ENCODE assay signal across 8 mouse cellular contexts in genomic region chr17:47598580-47599304, GRCm38 (mm10). TPM values are rescaled to one million over a fixed set of nuclear protein-coding genes. Genes with fewer than 3 reads are reported as not detected.
DNase-seq lines count a peak whose midpoint lies in the region; ATAC-seq and TF ChIP-seq lines count a peak whose summit lies in the region.
"Not testable (repeated sequence)": the region's sequence is repeated elsewhere in the genome, so short reads cannot be mapped to it uniquely, and the experiment has no call there.

No protein-coding gene starts in this region.

- ATAC-seq in G1E (ENCODE audit: extremely low read depth, insufficient number of reproducible peaks, low FRiP score, poor library complexity, severe bottlenecking); heart, embryonic 12.5 days (ENCODE audit: insufficient number of reproducible peaks, low FRiP score); hindbrain, postnatal 0 days; limb, embryonic 15.5 days (ENCODE audit: insufficient number of reproducible peaks, low FRiP score, low TSS enrichment, low read depth); lung, embryonic 15.5 days (ENCODE audit: borderline replicate concordance, extremely low read depth, low FRiP score, low TSS enrichment); midbrain, embryonic 16.5 days: not testable (repeated sequence)

- H3K9ac ChIP-seq in heart, embryonic 12.5 days; hindbrain, postnatal 0 days (replicated peaks; ENCODE audit: low read length); limb, embryonic 15.5 days; lung, embryonic 15.5 days; midbrain, embryonic 16.5 days (ENCODE audit: low read depth, low read length): not testable (repeated sequence)

- H3K4me1 ChIP-seq in G1E (ENCODE audit: insufficient read depth, low read depth, low read length): peaks cover 72% of the 10 kb centered on the region
- H3K4me1 ChIP-seq in erythroblast, embryonic 14.5 days (ENCODE audit: control insufficient read depth): peaks cover 74% of the 10 kb centered on the region
- peaks cover 35% of the 10 kb centered on the region for H3K4me1 ChIP-seq in heart, embryonic 12.5 days (replicated peaks)
- not testable (repeated sequence) for H3K4me1 ChIP-seq in hindbrain, postnatal 0 days (ENCODE audit: insufficient read depth, low read length)
- H3K4me1 ChIP-seq in limb, embryonic 15.5 days: peaks cover 39% of the 10 kb centered on the region
- H3K4me1 ChIP-seq in lung, embryonic 15.5 days: peaks cover 32% of the 10 kb centered on the region
- H3K4me1 ChIP-seq in midbrain, embryonic 16.5 days (ENCODE audit: control insufficient read depth, insufficient read depth, low read length): peaks cover 26% of the 10 kb centered on the region

- H3K4me2 ChIP-seq in heart, embryonic 12.5 days; hindbrain, postnatal 0 days (ENCODE audit: low read depth, low read length); limb, embryonic 15.5 days; lung, embryonic 15.5 days; midbrain, embryonic 16.5 days (ENCODE audit: low read length): not testable (repeated sequence)

- H3K27me3 ChIP-seq in G1E (ENCODE audit: insufficient read depth, low read length); erythroblast, embryonic 14.5 days (ENCODE audit: control insufficient read depth); heart, embryonic 12.5 days (replicated peaks); hindbrain, postnatal 0 days (ENCODE audit: insufficient read depth, low read length); limb, embryonic 15.5 days; lung, embryonic 15.5 days; midbrain, embryonic 16.5 days (ENCODE audit: control insufficient read depth, insufficient read depth, low read depth, low read length): not testable (repeated sequence)

- peaks cover 84% of the 10 kb centered on the region for H3K36me3 ChIP-seq in G1E (replicated peaks)
- H3K36me3 ChIP-seq in erythroblast, embryonic 14.5 days (ENCODE audit: control insufficient read depth): peaks cover 96% of the 10 kb centered on the region
- H3K36me3 ChIP-seq in heart, embryonic 12.5 days: peaks cover 68% of the 10 kb centered on the region
- peaks cover 28% of the 10 kb centered on the region for H3K36me3 ChIP-seq in hindbrain, postnatal 0 days (ENCODE audit: insufficient read depth, low read length)
- H3K36me3 ChIP-seq in limb, embryonic 15.5 days: peaks cover 66% of the 10 kb centered on the region
- peaks cover 62% of the 10 kb centered on the region for H3K36me3 ChIP-seq in lung, embryonic 15.5 days
- H3K36me3 ChIP-seq in midbrain, embryonic 16.5 days (ENCODE audit: control insufficient read depth, insufficient read depth, low read length): peaks cover 20% of the 10 kb centered on the region

- peak overlapping the region; percentile 82 for H3K27ac ChIP-seq in heart, embryonic 12.5 days (ENCODE audit: poor library complexity, severe bottlenecking)
- H3K27ac ChIP-seq in hindbrain, postnatal 0 days: peak overlapping the region; percentile 41; the same call in 1 of the 2 replicates
- peak overlapping the region; percentile 97; the same call in 1 of the 2 replicates for H3K27ac ChIP-seq in limb, embryonic 15.5 days
- peak overlapping the region; percentile 53 for H3K27ac ChIP-seq in lung, embryonic 15.5 days
- peak overlapping the region; percentile 28; the same call in 1 of the 2 replicates for H3K27ac ChIP-seq in midbrain, embryonic 16.5 days (ENCODE audit: low read length)

- not testable (repeated sequence) for TF ChIP-seq CTCF in G1E (IDR thresholded peaks at IDR 0.05; ENCODE audit: low read depth, low read length); hindbrain, postnatal 0 days (IDR thresholded peaks at IDR 0.05; ENCODE audit: low read depth)

- not testable (repeated sequence) for DNase-seq in G1E (ENCODE audit: low spot score); hindbrain, postnatal 0 days (ENCODE audit: low spot score)
- peak; percentile 34 for DNase-seq in thymus, postnatal 14 days

- not testable (repeated sequence) for H3K9me3 ChIP-seq in G1E (replicated peaks); erythroblast, embryonic 14.5 days (ENCODE audit: control insufficient read depth, low read length); heart, embryonic 12.5 days (replicated peaks); hindbrain, postnatal 0 days (ENCODE audit: low read length); limb, embryonic 15.5 days; lung, embryonic 15.5 days; midbrain, embryonic 16.5 days (replicated peaks; ENCODE audit: control insufficient read depth, low read length, poor library complexity, severe bottlenecking)

- WGBS in heart, embryonic 12.5 days: 73% methylated on average over 10 of the region's 10 CpGs
- 83% methylated on average over 10 of the region's 10 CpGs for WGBS in hindbrain, postnatal 0 days
- WGBS in limb, embryonic 15.5 days: 83% methylated on average over 10 of the region's 10 CpGs
- whole genome bisulfite sequencing in lung, embryonic 15.5 days: 75% methylated on average over 10 of the region's 10 CpGs
- 85% methylated on average over 10 of the region's 10 CpGs for WGBS in midbrain, embryonic 16.5 days

- peak overlapping the region; percentile 61; the same call in 1 of the 2 replicates for H3K4me3 ChIP-seq in G1E (ENCODE audit: low read depth, low read length)
- peak overlapping the region; percentile 100 for H3K4me3 ChIP-seq in erythroblast, embryonic 14.5 days (replicated peaks)
- H3K4me3 ChIP-seq in heart, embryonic 12.5 days; hindbrain, postnatal 0 days (ENCODE audit: low read length); limb, embryonic 15.5 days; lung, embryonic 15.5 days; midbrain, embryonic 16.5 days (ENCODE audit: low read depth, low read length): not testable (repeated sequence)

RNA-seq across cellular contexts. Expression of gene Bysl, which starts 12.6 kb away (rescaled TPM):
- 8.1 and 11.8 TPM in 2 replicates for total RNA-seq in G1E (2014; fragmentation: Nextera tagmentation)
- total RNA-seq in G1E (2017): 11.3 and 11.9 TPM in 2 replicates
- polyA plus RNA-seq in G1E (2012): 35.2 and 44.0 TPM in 2 replicates
- 2.8 and 3.4 TPM in 2 replicates for polyA plus RNA-seq in erythroblast, embryonic 14.5 days (2012)
- 24.7 and 27.8 TPM in 2 replicates for polyA plus RNA-seq in heart, embryonic 12.5 days (2016; fragmentation: Nextera tagmentation; extraction: Ambion mirVana)
- total RNA-seq in hindbrain, postnatal 0 days (2014; rRNA removed): 20.2 and 25.7 TPM in 2 replicates
- 25.3 and 27.1 TPM in 2 replicates for polyA plus RNA-seq in hindbrain, postnatal 0 days (2015; fragmentation: Nextera tagmentation; extraction: Ambion mirVana)
- polyA plus RNA-seq in limb, embryonic 15.5 days (2015; fragmentation: Nextera tagmentation; extraction: Ambion mirVana): 24.1 and 26.3 TPM in 2 replicates
- 21.9 and 22.9 TPM in 2 replicates for polyA plus RNA-seq in lung, embryonic 15.5 days (2015; fragmentation: Nextera tagmentation; extraction: Ambion mirVana)
- polyA plus RNA-seq in midbrain, embryonic 16.5 days (2015; fragmentation: Nextera tagmentation; extraction: Ambion mirVana): 38.6 and 40.7 TPM in 2 replicates

RNA-seq across cellular contexts. Expression of gene Med20, which starts 12.6 kb away (rescaled TPM):
- total RNA-seq in G1E (2014; fragmentation: Nextera tagmentation) (36.4 and 38.8 TPM in 2 replicates), G1E (2017) (59.8 and 60.8 TPM in 2 replicates)
- polyA plus RNA-seq in G1E (2012): 6.0 and 9.9 TPM in 2 replicates
- polyA plus RNA-seq in erythroblast, embryonic 14.5 days (2012): 0.43 and 0.45 TPM in 2 replicates
- polyA plus RNA-seq in heart, embryonic 12.5 days (2016; fragmentation: Nextera tagmentation; extraction: Ambion mirVana): 27.8 and 30.0 TPM in 2 replicates
- 27.9 and 40.9 TPM in 2 replicates for total RNA-seq in hindbrain, postnatal 0 days (2014; rRNA removed)
- 27.3 and 27.9 TPM in 2 replicates for polyA plus RNA-seq in hindbrain, postnatal 0 days (2015; fragmentation: Nextera tagmentation; extraction: Ambion mirVana)
- polyA plus RNA-seq in limb, embryonic 15.5 days (2015; fragmentation: Nextera tagmentation; extraction: Ambion mirVana): 48.9 and 53.2 TPM in 2 replicates
- 47.8 and 50.3 TPM in 2 replicates for polyA plus RNA-seq in lung, embryonic 15.5 days (2015; fragmentation: Nextera tagmentation; extraction: Ambion mirVana)
- polyA plus RNA-seq in midbrain, embryonic 16.5 days (2015; fragmentation: Nextera tagmentation; extraction: Ambion mirVana): 47.0 and 47.7 TPM in 2 replicates

RNA-seq across cellular contexts. Expression of gene Gm20517, which starts 12.6 kb away (rescaled TPM):
- total RNA-seq in G1E (2014; fragmentation: Nextera tagmentation) (2.7 and 9.6 TPM in 2 replicates), G1E (2017) (1.2 and 2.0 TPM in 2 replicates)
- 0.05 TPM in 1 of 2 replicates, not detected in the other for polyA plus RNA-seq in G1E (2012)
- 0.29 and 0.65 TPM in 2 replicates for polyA plus RNA-seq in erythroblast, embryonic 14.5 days (2012)
- polyA plus RNA-seq in heart, embryonic 12.5 days (2016; fragmentation: Nextera tagmentation; extraction: Ambion mirVana): 1.3 and 2.7 TPM in 2 replicates
- 4.6 and 4.8 TPM in 2 replicates for total RNA-seq in hindbrain, postnatal 0 days (2014; rRNA removed)
- polyA plus RNA-seq in hindbrain, postnatal 0 days (2015; fragmentation: Nextera tagmentation; extraction: Ambion mirVana): 1.2 and 1.6 TPM in 2 replicates
- polyA plus RNA-seq in limb, embryonic 15.5 days (2015; fragmentation: Nextera tagmentation; extraction: Ambion mirVana): 0.99 and 2.4 TPM in 2 replicates
- 0.35 and 1.7 TPM in 2 replicates for polyA plus RNA-seq in lung, embryonic 15.5 days (2015; fragmentation: Nextera tagmentation; extraction: Ambion mirVana)
- polyA plus RNA-seq in midbrain, embryonic 16.5 days (2015; fragmentation: Nextera tagmentation; extraction: Ambion mirVana): 1.3 and 2.0 TPM in 2 replicates

RNA-seq across cellular contexts. Expression of gene Usp49, which starts 31.7 kb away (rescaled TPM):
- 16.0 and 41.7 TPM in 2 replicates for total RNA-seq in G1E (2014; fragmentation: Nextera tagmentation)
- 5.3 and 6.0 TPM in 2 replicates for total RNA-seq in G1E (2017)
- 15.6 and 16.4 TPM in 2 replicates for polyA plus RNA-seq in G1E (2012)
- polyA plus RNA-seq in erythroblast, embryonic 14.5 days (2012): 2.2 and 2.4 TPM in 2 replicates
- 3.5 and 4.8 TPM in 2 replicates for polyA plus RNA-seq in heart, embryonic 12.5 days (2016; fragmentation: Nextera tagmentation; extraction: Ambion mirVana)
- 20.7 and 25.5 TPM in 2 replicates for total RNA-seq in hindbrain, postnatal 0 days (2014; rRNA removed)
- polyA plus RNA-seq in hindbrain, postnatal 0 days (2015; fragmentation: Nextera tagmentation; extraction: Ambion mirVana): 4.2 and 4.9 TPM in 2 replicates
- polyA plus RNA-seq in limb, embryonic 15.5 days (2015; fragmentation: Nextera tagmentation; extraction: Ambion mirVana): 3.0 and 4.0 TPM in 2 replicates
- 4.2 and 4.3 TPM in 2 replicates for polyA plus RNA-seq in lung, embryonic 15.5 days (2015; fragmentation: Nextera tagmentation; extraction: Ambion mirVana)
- 5.3 and 7.3 TPM in 2 replicates for polyA plus RNA-seq in midbrain, embryonic 16.5 days (2015; fragmentation: Nextera tagmentation; extraction: Ambion mirVana)

Comparison
In these comparisons a context has a peak if more than half of its experiments do, and no peak if none do; other contexts are left out.
1. H3K27ac ChIP-seq: peak in every context shown above with its lines; median percentile 97 in limb, embryonic 15.5 days; 82 in heart, embryonic 12.5 days; 53 in lung, embryonic 15.5 days; 41 in hindbrain, postnatal 0 days; 28 in midbrain, embryonic 16.5 days.